Mouse (Mus musculus) adrenal gland, postnatal 4 days (tissue): ENCODE measurements around the gene Sstr3. TPM values are rescaled to one million over a fixed set of nuclear protein-coding genes. Genes with fewer than 3 reads are reported as not detected.

Source experiments
- DNase-seq, 2 experiments: peaks; one replicate each; pipeline ENCODE4 v3.0.0; 2021 to 2022; ENCODE audit warnings: low spot score in 2 of 2, mixed read lengths in 2 of 2
- total RNA-seq, 2 experiments: library from RNA; stranded (reverse); gene quantifications; 2 replicates each; pipeline ENCODE4 v1.2.3; 2021

The Sstr3 gene
- total RNA-seq, 2 experiments from 2014 or later = 0.79 to 1.3 TPM

DNA sequence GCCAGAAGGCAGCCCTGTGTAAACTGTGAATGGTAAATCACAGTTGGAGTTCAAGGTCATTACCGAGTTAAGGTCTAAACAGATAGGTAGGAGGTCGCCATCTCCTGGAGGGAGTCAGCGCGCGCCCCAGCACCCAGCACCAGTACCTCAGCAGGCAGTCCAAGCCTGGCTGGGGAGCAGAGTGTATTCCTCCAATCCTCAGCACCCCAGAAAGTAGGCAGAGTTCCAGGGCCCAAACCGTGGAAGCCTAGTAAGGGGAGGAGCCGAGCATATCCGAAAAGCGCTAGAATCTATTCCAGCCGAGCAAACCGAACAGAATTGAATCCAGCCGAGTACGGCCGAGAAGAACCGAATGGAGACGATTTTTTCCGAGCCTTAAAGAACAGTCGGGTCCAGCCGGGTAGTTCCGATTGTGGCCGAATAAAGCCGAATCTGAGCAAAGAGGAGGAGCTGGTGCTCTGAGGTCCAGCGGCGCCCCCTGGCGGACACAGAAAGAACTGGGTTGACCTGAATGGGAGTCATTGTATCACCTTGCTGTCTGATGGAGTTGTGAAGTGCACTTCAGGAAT, 12.5 kb downstream of the Sstr3 start:
- DNase-seq = peak; percentile 92 to 95

DNA sequence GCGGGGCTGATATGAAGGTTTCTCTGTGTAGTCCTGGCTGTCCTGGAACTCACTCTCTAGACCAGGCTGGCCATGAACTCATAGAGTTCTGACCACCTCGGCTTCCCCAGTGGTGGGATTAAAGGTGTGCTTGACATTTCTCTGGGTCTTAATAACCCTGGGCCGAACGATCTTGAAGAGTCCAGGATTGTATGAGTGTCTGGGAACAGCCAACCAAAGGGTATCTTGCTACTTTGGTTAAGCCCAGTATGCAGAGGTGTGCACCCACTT, 13.1 kb downstream of the Sstr3 start:
- no peak for DNase-seq

GRCm38 (mm10) chr15:78530671-78531450, 13.6 kb downstream of the Sstr3 start, which contains the start of gene C1qtnf6:
Gene C1qtnf6, minus strand, starts transcription at chr15:78531416.
- DNase-seq = peak in 1 of 2 experiments; percentile 39

GRCm38 (mm10) chr15:78530141-78530540, 14.3 kb downstream of the Sstr3 start:
- no peak for DNase-seq

DNA sequence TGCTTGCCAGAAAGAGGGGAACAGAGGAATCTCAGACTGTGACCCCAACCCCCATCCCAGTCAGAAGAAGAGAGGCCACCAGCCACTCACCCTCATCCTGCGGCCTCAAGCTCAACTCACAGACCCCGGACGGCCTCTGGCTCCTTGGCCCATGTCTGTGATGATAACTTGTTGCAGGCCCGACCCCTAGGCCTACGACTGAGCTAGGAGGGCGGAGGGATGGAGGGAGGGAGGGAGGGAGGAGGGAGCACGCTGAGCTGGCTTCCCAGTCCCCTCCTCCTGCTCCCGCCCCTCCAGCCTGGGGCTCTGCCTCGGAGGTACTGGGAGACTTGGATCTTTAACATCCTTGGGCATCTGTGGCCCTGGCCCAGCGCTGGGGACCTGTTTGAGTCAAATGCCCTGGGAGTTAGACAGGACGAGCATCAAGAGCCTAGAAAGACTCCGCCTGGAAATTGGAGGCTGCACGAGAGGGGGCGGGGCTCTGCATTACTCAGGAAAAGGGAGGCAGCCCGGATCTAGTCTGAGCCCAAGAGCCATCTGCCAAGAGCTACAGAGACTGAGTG, 15.0 kb downstream of the Sstr3 start:
- DNase-seq = peak; percentile 41 to 59

DNA sequence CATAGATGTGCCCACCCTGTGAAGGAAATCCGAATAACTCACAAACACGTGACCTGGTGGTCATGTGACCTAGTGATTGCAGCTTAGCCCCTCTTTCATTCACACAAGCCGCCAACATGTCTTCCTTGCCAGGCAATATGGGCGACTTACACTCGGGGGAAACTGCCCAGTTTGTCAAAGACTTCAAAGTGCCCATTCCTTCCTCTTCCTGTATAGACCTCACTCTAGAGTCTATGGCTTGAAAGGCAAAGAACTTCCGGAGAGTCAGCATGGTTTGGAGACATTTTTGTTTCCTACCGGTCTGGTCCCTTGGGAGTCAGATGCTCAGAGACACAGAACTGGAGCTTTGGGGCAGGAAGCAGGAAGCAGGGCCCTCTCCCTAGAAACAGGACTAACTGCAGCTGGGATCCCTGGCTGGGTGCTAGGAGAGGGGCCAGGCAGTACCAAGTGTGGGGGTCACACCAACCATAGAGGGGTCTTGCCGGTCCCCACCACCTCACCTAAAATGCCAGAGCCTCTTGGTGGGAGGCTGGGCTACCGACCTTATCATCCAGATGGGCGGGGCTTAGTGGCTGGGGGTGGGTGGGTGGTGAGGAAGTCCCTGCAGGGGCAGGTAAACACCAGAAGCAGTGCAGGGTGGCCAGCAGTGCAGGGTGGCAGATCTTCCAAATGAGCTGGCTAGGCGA, 15.6 kb downstream of the Sstr3 start:
- no peak for DNase-seq

DNA sequence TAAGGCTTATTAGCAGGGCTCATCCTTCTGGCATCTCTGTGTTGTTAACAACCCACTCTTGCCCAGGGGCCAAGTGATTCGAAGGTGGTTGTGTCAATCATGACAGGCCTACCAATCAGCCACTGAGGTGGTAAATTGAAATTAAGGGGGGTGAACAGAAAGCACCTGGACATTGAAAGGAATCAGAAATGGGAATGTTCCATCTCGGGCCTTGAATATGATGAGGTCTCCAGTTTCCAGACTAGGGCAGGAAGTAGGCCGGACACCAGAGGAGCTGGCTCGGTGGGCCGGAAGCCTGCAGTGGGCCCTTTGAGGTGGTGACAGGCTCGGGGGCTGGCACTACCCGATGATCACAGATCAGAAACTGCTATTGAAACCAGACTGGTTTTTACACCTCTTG, 16.5 kb downstream of the Sstr3 start:
- DNase-seq = no peak

DNA sequence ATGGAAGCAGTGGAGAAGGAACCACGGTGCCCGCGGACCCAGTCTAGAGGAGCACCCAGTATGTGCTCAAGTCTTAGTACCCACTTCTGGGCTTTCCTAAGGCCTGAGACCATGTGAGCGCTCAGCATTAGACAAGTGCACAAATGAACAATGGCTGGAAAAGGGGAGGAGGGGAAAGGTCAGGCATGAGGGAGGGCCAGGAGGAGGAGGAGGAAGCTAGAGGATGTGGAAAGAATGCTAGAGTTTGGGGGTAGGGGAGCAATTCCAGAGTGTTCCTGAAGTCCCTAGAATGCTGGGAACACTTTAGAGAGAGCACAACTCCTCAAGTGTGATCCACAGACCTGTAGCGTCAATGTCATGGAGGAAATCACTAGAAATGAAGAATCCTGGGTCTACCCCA, 20.3 kb downstream of the Sstr3 start:
- no peak for DNase-seq

DNA sequence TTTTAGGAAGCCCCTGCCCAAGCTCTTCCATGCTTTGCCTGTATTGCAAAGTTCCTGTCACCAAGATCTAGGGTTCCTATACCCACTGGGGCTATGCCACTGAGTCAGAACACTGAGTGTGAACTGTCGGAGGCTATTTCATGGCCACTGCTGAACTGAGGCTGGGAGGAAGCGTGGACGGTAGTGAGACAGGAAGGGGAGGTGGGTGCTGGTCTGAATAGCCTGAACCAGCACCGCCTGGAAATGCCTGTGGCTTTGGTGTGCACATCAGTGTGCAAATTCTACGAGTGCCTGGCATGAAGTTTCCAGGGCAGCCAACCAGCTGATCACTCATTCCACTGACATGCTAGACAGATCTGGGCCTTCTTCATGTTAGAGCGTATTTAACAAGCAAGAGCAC, 22.6 kb downstream of the Sstr3 start:
- DNase-seq = no peak

DNA sequence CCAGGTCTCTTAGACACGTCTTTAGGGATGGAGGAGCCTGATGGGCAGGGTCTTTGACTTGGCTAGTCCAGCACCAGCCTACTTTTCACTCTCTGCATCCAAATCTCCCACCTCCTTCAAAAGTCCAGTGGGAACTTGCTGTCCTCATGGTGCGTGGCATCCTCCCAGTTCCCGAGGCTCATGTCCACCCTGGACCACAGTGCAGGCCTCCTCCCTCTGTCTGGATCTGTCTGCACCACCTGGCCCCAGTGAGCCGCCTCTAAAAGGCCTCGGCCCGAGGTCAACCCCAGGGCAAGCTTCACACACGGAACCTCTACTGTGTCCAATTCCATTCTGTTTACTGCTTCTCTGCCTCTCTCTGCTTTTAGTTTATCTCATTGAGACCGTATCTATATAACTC, 23.2 kb downstream of the Sstr3 start:
- DNase-seq = no peak

- DNase-seq = no peak
These were observed 24.3 kb downstream of the Sstr3 start for GRCm38 (mm10) chr15:78520112-78520715.

DNA sequence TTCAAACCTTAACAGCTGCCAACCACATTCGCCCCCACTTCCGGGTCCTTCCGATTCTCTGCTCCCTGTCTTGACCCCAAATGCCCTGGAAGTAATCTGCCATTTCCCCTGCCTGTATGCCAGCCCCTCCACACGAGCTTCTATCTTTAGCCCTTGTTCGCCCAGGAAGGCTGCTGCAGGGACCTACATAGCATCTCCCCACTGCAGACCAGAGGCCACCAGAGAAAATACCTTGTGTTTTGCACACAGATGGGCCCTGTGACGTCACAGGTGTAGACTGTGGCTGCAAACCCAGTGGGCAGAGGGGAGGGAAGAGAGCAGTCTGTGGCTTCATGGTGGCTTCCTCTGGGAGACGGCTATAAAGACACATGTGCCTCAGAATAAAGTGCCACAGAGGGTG, 26.3 kb downstream of the Sstr3 start:
- no peak for DNase-seq

- DNase-seq = no peak
These were observed 28.7 kb downstream of the Sstr3 start for GRCm38 (mm10) chr15:78515759-78516158.

GRCm38 (mm10) chr15:78514393-78515146, 29.9 kb downstream of the Sstr3 start:
- peak in 1 of 2 experiments; percentile 60 for DNase-seq

GRCm38 (mm10) chr15:78513019-78513418, 31.5 kb downstream of the Sstr3 start:
- DNase-seq = no peak

DNA sequence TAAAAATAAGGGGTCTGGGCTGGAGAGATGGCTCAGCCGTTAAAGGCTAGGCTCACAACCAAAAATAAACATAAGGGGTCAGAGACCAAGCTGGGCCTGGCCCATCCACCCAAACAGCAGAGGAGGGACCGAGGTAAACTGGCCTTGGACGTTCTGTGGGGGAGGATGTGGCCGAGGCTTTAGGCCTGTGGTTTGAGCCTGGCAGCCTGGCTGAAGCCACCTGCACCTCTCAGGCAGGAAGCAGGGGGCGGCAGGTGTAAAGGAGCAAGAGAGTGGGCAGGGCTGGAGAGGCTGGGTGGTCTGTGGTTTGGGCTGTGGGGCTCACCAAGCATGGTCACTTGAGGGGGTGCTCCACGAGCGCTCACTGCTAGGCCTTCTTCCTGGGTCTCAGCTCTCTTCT, 32.5 kb downstream of the Sstr3 start:
- DNase-seq = no peak

- DNase-seq = no peak
These were observed 33.7 kb downstream of the Sstr3 start for GRCm38 (mm10) chr15:78510736-78511135.

GRCm38 (mm10) chr15:78510121-78510576, 34.3 kb downstream of the Sstr3 start:
- no peak for DNase-seq

DNA sequence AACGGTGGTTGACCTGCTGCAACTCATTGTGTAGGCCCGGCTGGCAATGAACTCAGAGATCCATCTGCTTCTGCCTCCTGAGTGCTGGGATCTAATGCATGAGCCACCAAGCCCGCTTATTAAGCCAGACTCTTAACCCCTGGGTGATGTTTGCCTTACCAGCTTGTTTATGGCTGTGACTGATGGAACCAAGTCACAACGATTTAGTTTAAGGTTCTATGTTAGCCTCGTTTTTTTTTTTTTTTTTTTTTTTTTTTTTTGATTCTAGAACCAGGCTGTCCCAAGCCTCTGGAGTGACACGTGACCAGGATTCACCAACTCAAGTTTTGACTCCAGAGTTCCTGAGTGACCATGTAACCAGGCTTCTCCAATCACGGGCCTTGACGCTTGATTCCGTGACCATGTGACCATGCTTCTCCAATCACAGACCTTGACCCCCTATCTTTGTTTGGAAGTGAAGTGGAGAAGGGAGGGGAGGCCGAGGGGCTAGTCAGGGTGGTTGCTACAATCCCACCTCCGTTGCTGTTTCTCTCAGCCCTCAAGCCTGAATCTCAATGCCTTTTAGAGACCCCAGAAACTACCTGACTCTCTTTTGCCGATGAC, 35.1 kb downstream of the Sstr3 start:
- DNase-seq = no peak

- DNase-seq = no peak
These were observed 36.0 kb downstream of the Sstr3 start for GRCm38 (mm10) chr15:78508443-78508842.

- DNase-seq = no peak
These were observed 38.9 kb downstream of the Sstr3 start for GRCm38 (mm10) chr15:78505541-78505940.
